Mouse (Mus musculus): ENCODE data around the gene Dennd2a. TPM values are rescaled to one million over a fixed set of nuclear protein-coding genes. Genes with fewer than 3 reads are reported as not detected.

Gene Dennd2a
- total RNA-seq, 2 experiments from 2014 or later, result 5.8 to 6.2 TPM

DNA sequence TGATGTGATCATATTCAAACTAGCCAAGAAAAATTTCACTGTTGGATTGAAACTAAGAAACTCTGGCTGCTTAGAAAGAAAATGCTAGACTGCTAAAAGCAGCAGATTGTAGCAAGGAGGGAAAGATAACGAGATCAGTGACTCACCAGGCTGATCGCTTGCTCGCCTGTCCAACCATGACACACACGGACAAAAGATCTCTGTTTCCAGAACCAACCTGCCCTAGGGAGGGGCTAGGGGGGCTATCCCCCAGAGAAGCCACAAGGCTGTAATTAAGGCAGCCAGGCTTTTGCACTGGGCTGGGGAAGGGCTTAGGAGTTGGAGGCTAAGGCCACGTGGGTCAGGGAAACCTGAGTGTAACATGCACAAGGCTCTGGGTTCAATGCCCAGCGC, 41.9 kb downstream of the Dennd2a start:
- peak; percentile 53 to 58 for DNase-seq

GRCm38 (mm10) chr6:39515040-39515738, 42.5 kb downstream of the Dennd2a start:
- DNase-seq, result peak; percentile 51 to 60

GRCm38 (mm10) chr6:39503476-39503875, 54.2 kb downstream of the Dennd2a start:
- no peak for DNase-seq

DNA sequence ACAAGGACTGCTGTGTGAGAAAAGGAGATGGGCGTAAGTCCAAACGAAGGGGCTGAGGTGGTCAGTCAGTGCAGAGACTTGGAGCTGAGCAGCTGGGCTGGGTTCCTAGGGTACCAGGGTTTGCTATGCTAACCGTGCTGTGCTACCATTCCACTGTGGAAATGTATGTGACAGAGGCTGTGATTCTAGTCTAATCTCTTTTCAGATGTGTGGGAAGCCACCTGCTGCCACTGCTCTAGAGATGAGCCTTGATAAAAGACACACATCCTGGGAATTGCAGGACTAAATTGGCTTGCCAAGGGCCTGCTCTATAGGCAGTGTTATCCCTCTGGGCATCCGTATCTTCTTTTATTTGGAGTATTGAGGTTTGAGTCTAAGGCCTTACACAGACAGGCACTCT, 60.5 kb downstream of the Dennd2a start:
- DNase-seq, result no peak

DNA sequence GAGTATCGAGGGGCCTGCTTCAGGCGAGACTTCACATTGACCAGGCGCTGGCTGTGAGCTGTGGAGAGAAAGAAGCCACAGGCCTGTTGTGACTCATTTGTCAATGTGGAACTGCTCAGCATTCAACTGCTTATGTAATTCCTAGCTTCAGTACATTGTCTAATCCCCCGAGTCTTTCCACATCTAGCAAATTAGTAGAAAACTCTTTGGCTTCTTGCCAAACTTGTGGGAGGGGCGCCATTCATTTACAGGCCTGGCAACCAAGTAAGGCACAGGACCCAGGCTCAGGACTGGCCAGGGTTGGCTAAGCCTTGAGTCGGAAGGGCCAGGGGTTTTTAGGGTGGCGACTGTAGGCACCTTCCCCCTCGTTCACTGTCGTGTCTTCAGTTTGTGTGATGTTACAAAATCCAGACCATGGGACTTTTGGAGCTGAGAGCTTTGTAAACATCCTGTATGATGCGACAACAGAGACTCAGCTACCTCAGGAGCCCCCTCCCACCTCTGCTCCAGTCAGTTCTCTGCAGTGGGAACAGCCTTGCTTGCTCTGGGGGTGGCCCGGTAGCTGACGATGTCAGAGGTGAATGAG, 64.4 kb downstream of the Dennd2a start:
- DNase-seq, result peak; percentile 65 to 67

GRCm38 (mm10) chr6:39492161-39492560, 65.5 kb downstream of the Dennd2a start:
- no peak for DNase-seq

DNA sequence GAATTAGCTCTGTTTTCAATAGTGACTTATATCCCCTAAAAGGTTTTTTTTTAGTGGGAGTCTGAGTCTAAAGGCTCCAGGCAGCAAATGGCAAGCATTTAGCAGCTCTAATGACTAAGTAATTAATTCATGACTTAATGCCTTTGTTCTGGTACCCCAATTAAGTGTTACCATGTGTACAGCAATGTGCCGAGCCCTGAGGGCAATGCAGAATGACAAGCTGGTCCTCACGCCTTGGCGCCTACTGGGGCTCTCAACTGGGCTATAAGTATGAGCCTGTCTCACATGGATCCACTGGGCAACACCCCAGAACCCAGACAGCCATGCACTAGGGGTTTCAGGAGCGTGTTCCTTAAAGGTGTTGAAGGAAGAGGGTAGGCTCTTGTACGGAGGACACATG, 66.5 kb downstream of the Dennd2a start:
- DNase-seq, result no peak

- DNase-seq, result no peak
Measured at GRCm38 (mm10) chr6:39488292-39488691, 69.4 kb downstream of the Dennd2a start.

GRCm38 (mm10) chr6:39483656-39484055, 74.0 kb downstream of the Dennd2a start:
- no peak for DNase-seq

DNA sequence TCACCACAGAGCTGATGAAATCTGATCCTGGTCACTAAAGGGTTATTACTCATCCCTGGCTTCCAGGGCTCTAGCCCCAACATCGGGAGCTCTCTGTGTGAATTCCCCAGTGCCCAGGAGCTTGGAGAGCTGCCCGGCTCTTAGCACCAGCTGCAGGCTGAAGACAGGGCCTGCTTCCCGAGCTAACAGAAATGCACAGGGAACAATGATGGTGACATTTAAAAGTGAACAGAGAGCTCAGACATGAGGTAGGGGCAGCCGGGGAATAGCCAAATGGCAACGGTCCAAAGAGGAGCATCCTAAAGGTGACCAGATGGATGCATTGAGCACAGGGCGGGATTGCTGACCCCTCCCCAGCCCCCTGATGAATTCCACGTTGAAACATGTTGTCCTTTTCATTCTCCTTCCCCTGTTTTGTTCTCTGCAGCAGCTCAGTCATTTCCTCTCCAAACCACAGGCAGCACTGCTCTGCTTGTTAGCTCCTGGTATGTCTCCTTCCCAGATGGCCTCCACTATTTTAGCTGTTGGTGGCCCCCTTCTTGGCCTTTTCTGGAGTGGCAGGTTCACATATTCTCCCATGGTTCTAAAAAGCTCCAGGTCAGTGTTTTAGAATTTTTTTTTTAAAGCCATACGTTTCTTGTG, 79.0 kb downstream of the Dennd2a start:
- DNase-seq, result peak; percentile 77 to 79

- no peak for DNase-seq
Measured at GRCm38 (mm10) chr6:39476617-39477016, 81.0 kb downstream of the Dennd2a start.

- peak; percentile 56 to 71 for DNase-seq
Measured at GRCm38 (mm10) chr6:39474424-39474823, 83.2 kb downstream of the Dennd2a start.

- no peak for DNase-seq
Measured at GRCm38 (mm10) chr6:39472837-39473236, 84.8 kb downstream of the Dennd2a start.

- DNase-seq, result no peak
Measured at GRCm38 (mm10) chr6:39472271-39472670, 85.4 kb downstream of the Dennd2a start.

GRCm38 (mm10) chr6:39470076-39470475, 87.6 kb downstream of the Dennd2a start:
- no peak for DNase-seq

- no peak for DNase-seq
Measured at GRCm38 (mm10) chr6:39469427-39469826, 88.2 kb downstream of the Dennd2a start.

DNA sequence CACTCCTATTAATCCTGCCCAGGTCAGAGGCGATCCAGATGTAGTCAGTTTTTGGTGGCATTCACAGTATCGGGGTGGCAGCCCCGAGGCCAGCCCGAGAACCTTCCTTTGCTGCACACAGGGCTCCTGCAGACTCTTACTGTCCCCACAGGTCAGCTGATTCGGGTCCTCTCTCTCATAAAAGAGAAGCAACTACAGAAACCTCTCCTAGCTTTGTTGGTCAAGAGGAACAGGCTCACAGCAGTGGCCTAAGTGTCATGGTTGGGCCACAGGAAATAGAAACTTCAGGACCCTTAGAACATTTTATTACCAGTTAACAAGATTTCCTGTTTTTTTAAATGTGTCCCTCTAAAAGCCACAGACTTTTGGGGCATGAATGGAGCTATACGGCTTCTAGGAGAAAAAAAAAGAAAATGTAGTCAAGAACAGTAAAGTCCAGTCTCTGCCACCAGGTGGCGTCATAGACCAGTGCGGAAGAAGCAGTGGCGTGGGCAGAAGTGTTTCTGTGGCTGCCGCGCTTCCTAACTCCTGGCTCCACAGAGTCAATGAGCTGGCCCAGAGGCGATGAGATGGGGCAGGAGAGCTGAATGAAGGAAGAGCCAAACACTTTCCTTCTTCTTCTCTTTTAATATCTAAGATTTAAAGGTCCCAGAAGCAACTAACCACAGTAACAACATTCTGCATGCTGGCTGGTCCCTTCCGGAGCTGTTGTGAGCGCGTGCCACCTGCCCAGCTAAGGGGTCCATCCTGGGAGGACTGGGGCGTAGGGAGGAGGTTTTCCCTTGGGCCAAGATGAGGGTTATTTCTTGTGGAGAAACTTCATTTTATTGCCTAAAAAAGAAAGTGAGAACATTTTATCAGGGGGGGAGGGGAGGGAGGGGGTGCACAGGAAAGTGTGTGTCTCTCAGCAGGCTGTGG, 94.8 kb downstream of the Dennd2a start:
- peak; percentile 76 to 89 for DNase-seq

DNA sequence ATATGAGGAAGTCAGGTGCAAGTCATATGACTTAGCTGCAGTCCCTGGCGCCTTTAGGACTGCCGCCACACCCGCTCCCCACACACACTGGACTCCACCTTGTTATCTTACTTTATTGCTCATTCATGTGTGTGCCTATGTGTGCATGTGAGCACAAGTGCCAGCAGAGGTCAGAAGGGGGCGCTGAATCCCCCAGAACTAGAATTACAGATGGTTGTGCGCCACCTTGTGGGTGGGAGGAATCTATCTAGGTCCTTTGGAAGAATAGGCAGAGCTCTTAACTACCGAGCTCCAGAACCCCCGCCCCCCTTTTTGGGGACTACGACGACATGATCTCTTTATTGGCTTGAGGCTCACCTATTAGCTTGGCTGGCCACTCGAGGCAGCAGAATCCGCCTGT, 97.6 kb downstream of the Dennd2a start:
- DNase-seq, result no peak

- DNase-seq, result no peak
Measured at GRCm38 (mm10) chr6:39455339-39456160, 102.1 kb downstream of the Dennd2a start.

GRCm38 (mm10) chr6:39454616-39455015, 103.1 kb downstream of the Dennd2a start:
- DNase-seq, result no peak

GRCm38 (mm10) chr6:39453564-39453963, 104.1 kb downstream of the Dennd2a start:
- no peak for DNase-seq

DNA sequence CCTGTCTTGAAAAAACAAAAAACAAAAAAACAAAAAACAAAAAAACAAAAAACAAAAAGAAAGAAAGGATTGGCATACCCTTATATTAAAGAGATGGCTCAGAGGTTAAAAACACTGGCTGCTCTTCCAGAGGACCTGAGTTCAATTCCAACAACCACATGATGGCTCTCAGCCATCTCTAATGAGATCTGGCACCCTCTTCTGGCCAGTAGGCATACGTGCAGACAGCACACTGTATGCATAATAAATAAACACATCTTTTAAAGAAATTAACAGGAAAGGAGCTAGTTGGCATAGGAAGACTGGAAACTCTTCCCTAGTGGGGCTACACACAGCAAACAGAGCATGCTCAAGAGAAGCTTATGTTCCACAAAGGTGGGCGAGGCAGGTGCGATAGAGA, 106.6 kb downstream of the Dennd2a start:
- no peak for DNase-seq

Data from heart, adult 18-20 months (tissue).